Mouse (Mus musculus) kidney, adult 2 months (tissue): Measurements from ENCODE around the gene Mertk.

Experiments used
- CTCF ChIP-seq: fragments of 200-500 bp; conservative IDR thresholded peaks from 2 replicates; pipeline ENCODE4 v1.5.1; 2011; ENCODE audit warnings: low read depth, mild to moderate bottlenecking, control low read depth, low read length, moderate library complexity, mixed read lengths; ENCODE audit not compliant: insufficient read depth, insufficient read length
- POLR2A ChIP-seq: fragments of 200-500 bp; IDR thresholded peaks from one replicate; pipeline ENCODE4 v1.6.1; 2011; ENCODE audit warnings: low read depth, low read length, control low read depth

GRCm38 (mm10) chr2:128833435-128833834 lies 134.7 kb downstream of the Mertk start:
- TF ChIP-seq CTCF = no peak
- no peak for TF ChIP-seq POLR2A
